Mouse (Mus musculus) heart, adult 9 months (tissue): ENCODE measurements around the gene 1110059E24Rik.
"Not testable (repeated sequence)": the region's sequence is repeated elsewhere in the genome, so short reads cannot be mapped to it uniquely, and the experiment has no call there.

Source experiments
- DNase-seq, 2 experiments: peaks; one replicate each; pipeline ENCODE4 v3.0.0; 2022; ENCODE audit warnings: low spot score in 2 of 2

Gene 1110059E24Rik

GRCm38 (mm10) chr19:21626271-21626988 is 26.3 kb downstream of the 1110059E24Rik start:
- no peak for DNase-seq

GRCm38 (mm10) chr19:21624148-21624535 is 28.6 kb downstream of the 1110059E24Rik start:
- DNase-seq, result no peak

DNA sequence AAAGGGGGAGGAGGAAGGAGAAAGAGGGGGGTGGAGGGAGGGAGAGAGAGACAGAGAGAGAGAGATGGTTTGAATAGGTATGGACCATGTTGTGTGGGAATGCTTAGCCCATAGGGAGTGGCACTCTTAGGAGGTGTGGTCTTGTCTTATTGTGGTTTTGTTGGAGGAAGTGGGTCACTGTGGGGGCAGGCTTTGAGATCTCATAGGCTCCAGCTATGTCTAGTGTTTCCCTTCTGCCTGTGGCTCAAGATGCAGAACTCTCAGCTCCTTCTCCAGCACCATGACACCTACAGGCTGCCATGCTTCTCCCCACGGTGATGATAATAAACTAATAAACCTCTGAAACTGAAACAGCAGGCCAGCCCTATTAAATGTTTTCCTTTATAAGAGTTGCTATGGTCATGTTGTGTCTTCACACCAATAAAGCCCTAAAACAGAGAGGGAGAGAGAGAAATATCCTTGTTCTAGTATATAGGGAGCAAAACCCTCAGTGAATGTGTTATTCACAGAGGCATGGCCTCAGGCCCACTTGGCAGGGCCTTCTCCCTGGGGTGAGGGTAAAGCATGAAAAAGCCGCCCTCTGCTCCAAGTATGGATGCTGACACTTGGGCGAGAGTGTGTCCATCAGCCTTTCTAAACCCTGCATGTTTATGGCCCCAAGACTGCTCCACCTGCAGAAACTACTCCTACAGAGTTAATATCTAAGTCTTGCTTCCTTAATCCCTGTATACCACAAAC is 29.2 kb downstream of the 1110059E24Rik start:
- DNase-seq, result no peak

DNA sequence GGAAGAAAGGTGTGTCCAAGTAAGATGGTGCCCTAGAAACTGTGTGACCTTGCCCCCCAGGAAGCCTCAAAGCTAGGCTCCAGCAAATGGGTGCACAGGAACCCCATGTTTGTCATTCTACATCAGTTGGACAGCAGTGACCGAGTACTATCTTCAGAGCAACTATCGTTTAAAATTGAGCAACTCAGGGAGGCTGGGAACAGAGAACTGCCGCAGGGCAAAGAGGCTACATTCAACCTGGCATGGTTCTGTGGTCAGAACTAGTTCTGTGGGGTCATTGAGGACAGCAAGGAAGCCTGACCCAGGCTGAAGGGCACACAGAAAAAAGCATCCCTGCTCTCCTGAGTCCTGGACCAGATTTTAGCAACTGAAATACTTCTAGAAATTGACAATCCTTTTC is 37.0 kb downstream of the 1110059E24Rik start:
- no peak for DNase-seq

DNA sequence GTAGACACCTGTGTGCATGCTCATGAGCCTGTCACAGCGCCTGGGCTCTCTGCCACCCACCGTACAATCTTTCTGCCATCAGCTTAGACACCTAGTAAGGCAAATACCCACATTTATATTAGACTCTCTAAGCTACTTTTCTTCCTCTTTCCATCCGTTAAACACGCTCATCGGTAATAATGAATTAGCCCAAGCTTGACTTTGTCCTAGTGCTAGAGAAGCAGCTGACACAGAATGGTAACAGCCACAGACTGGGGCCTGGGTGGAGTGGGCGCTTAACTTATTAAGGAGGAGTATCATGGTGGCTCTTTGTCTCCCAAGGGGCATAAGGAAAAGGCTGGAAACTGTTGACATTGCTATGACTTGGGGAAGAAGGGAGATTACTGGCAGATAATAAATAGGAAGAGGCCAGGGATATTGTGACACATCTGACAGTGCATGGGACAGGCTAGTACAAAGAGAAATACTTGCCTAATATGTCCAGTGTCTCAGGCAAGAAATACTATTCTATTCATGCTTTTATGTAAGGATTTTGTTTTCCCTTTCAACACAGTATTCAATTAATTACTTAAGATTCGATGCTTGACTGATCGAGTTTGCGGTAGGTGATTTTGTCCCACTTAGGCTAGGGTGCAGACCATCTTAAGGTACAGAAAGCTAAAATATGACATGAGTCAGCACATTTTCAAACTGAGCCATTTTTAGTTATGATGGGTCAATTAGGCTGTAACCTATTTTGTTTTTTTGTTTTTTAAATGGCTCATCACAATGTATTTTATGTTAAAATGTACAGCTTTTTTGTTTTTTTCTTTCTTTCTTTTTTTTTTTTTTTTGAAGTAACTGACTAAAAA is 40.8 kb downstream of the 1110059E24Rik start:
- DNase-seq, result no peak

DNA sequence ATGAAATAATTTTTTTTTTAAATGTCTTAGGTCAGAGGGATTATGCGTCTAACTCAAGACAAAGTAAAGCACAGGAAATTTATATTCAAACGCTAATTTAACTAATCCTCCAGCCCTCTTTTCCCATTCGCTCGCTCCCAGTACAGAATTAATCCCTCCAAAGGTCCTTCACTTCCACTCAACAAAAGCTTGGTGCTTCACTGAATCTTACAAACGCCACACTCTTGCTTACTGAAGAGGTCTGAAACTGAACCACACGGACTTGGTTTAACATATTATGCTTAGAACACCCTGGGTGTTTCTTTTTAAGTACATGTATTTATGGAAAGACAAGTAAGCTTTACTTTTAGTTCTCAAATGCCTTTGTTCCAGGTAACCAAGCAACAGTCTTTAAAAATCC is 41.5 kb downstream of the 1110059E24Rik start:
- no peak for DNase-seq

GRCm38 (mm10) chr19:21610240-21610639 is 42.5 kb downstream of the 1110059E24Rik start:
- no peak for DNase-seq

DNA sequence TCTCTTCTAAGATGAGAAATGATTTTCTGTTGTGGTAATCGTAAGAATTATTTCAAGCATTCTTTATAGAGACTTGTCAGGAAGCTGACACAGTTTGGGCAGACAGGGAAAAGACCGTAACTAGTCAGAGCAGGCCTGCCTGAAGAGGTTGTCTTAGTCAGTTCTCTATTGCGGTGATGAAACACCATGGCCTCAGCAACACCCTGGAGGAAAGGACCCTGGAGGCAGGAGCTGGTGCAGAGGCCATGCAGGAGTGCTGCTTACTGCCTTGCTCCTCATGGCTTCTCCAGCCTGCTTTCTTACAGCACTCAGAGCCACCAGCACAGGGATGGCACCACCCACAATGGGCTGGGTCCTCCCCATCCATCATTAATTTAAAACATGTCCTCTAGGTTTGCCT is 47.5 kb downstream of the 1110059E24Rik start:
- DNase-seq, result no peak

- DNase-seq, result peak; percentile 24 to 30
Measured at GRCm38 (mm10) chr19:21603836-21604235, 48.9 kb downstream of the 1110059E24Rik start.

- no peak for DNase-seq
Measured at GRCm38 (mm10) chr19:21601541-21602101, 51.2 kb downstream of the 1110059E24Rik start.

DNA sequence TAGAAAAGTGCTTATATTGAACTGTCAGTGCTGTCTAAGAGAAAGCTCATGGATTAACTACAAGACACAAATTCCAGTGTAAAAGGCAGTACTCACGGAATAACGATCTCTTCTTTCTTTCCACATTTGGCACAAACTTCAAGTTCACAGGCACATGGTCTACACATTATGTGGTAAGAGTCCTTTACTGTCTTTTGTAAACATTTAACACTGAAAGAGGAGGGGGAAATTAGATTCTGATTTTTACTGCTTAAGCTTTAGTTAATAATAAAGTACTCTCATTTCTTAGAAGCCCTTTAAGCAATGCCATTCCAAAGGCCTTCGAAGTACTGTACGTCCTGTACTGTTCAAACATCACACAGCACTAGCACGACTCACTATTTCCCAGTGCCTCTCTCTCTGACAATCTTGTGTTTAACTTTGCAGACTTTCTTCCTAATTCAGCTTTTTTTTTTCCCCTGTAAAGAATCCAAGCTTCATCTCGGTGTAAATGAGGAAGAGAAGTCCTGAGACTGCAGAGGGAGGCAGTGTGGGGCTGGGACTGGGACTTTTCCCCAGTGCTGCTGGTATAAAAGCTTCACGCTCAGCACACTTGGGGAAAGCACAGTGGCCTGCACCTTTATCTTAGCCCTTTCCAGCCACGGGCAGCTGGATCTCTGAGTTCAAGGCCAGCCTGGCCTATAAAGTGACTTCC is 54.0 kb downstream of the 1110059E24Rik start:
- DNase-seq, result no peak

DNA sequence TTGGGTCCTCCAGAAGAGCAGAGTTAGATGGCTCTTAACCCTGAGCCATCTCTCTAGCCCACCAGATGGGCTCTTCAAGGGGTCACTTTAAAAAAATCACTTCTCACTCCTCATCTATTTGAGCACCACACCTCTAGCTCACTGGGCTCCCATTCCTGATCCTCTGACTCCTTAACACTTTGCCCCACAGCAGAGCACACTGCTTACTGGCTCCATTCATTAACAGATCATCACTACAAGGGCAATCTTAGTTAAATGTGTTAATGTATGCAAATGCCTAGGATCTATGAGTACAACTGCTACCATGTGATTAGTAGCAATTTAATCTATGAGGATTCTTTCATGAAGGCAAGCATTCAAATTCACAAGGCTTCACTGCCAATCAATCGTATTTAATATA is 58.1 kb downstream of the 1110059E24Rik start:
- DNase-seq, result no peak

DNA sequence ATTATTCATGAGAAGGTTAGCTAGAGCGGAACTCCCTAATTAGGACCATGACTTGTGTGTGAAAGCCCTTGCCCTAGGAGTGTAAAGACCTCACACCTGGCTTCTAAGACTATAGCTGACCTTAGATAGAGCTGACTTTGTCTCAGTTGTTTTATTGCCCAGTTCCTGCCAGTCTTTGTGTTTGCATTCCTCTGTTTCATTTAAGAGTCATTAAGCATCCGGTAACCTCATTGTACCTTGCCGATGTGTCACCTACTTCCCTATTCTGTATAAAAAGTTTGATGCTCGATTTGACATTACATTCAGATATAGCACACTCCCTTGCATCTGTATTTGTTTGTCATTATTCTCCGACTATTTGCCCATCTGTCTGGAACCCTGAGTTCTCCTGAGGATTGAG is 60.6 kb downstream of the 1110059E24Rik start:
- not testable (repeated sequence) for DNase-seq

DNA sequence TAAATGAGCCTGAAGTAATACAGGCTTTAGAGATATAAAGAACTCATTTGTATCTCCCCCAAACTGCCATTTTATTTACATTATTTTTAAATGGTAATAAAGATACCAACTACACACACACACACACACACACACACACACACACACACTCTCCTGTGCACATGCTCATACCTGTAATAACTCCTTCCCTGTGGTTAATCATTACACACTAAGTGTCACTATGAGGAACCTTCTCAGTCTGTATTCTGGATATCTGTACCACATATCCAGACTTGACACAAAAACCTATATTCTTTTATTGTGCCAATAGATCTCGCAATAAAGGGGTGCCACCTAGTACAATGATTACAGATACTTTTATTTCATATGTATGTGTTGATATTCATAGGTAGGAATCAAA is 62.9 kb downstream of the 1110059E24Rik start:
- no peak for DNase-seq

DNA sequence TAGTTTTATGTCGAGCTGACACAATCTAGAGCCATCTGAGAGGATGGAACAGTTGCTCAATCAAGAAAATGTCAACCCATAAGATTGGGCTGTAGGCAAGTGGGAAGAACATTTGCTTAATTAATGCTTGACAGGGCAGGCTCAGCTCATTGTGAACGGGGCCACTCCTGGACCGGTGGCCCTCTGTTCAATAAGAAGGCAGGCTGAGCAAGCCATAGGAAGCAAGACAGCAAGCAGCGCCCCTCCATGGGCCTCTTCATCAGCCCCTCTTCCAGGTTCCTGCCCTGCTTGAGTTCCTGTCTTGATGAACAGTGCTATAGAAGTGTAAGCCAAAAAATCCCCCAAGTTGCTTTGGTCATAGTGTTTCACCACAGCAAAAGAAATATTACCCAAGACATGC is 65.2 kb downstream of the 1110059E24Rik start:
- no peak for DNase-seq

- no peak for DNase-seq
Measured at GRCm38 (mm10) chr19:21586546-21586945, 66.2 kb downstream of the 1110059E24Rik start.

GRCm38 (mm10) chr19:21585868-21586267 is 66.9 kb downstream of the 1110059E24Rik start:
- no peak for DNase-seq

DNA sequence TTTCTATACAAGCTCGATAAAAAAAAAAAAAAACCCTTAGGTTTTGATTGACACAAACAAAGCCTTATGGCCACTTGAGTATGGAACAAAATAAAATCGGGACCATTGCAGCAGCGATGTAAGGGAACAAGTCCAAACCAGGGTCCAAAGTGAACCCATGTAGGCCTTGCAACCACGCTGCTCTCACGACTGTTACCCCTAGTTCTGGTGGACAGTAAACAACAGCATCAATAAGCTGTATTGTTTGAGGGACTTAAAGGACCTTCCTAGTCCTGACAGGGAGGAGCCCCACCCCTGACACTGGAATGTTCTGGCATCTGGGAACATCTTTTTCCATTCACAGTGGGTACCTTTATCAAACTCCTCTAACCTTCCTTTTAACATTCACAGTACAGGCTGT is 68.8 kb downstream of the 1110059E24Rik start:
- DNase-seq, result no peak

GRCm38 (mm10) chr19:21583523-21583984 is 69.2 kb downstream of the 1110059E24Rik start:
- DNase-seq, result no peak

DNA sequence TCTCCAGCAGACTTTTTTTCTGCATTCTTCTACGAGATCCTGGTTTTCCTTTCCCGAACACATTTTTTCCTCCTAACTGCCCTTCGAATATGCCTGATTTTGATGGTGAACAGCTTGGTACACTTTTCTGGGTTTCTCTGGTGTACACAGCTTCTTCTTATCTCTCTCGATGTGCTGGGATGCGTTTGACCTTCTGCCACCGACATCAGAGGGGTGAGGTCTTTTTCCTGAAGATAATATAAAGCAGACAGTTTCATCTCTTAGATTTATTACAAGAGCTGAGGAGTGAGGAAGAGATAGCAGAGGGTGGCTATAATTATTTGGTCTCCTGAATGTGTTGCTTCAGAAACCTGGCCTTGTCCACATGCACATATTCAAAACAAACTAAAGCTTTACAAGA is 71.4 kb downstream of the 1110059E24Rik start:
- DNase-seq, result no peak

DNA sequence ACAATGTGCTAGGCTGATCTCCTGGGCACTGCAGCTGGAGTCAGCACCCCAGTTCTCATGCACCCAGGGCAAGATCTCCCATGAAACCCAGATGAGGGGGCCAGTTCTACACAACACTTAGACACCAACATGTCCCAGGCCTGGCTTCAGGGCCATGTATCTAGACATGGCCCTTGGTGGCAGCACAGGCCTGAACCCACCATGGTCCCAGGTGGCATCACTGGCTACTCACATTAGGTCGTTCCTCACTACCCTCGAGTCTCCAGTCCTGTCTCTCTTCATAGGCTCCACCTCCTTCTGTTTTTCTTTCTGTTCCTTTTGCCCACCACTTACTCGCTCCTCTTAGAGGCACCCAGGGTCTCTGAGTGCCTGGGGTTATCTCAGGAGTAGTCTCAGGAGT is 72.9 kb downstream of the 1110059E24Rik start:
- no peak for DNase-seq
